Mouse (Mus musculus): ENCODE data around the gene Tspan9. TPM values are rescaled to one million over a fixed set of nuclear protein-coding genes. Genes with fewer than 3 reads are reported as not detected.

The Tspan9 gene
- polyA plus RNA-seq, 1 experiment from 2014 or later, result 127 TPM

GRCm38 (mm10) chr6:128053000-128053732 is 90.2 kb downstream of the Tspan9 start:
- Histone ChIP-seq H3K4me1 (peaks cover 56% of the 10 kb centered on the region), H3K4me2 (no peak overlapping the region), H3K27me3 (replicated peaks) (no peaks in the 10 kb centered on the region), H3K4me3 (no peak overlapping the region), H3K9ac (peak overlapping the region; percentile 6; the same call in 1 of the 2 replicates), H3K9me3 (no peaks in the 10 kb centered on the region), H3K27ac (replicated peaks) (peak overlapping the region; percentile 25; the same call in 1 of the 2 replicates), H3K36me3 (peaks cover 3% of the 10 kb centered on the region)
- 46% methylated on average over 10 of the region's 10 CpGs for WGBS
- ATAC-seq (ENCODE audit: extremely low read depth, insufficient number of reproducible peaks, low FRiP score, low TSS enrichment), result no peak

GRCm38 (mm10) chr6:128047671-128048070 is 95.7 kb downstream of the Tspan9 start:
- Histone ChIP-seq H3K36me3 (no peaks in the 10 kb centered on the region), H3K27ac (replicated peaks) (peak overlapping the region; percentile 91), H3K4me1 (peaks cover 61% of the 10 kb centered on the region), H3K27me3 (replicated peaks) (no peaks in the 10 kb centered on the region), H3K4me2 (no peak overlapping the region), H3K9me3 (no peaks in the 10 kb centered on the region), H3K9ac (0 out of 2 replicates have a peak overlapping the region, but pooled peaks have one; percentile 8), H3K4me3 (no peak overlapping the region)
- ATAC-seq (ENCODE audit: extremely low read depth, insufficient number of reproducible peaks, low FRiP score, low TSS enrichment), result no peak
- 49% methylated on average over 7 of the region's 7 CpGs for WGBS

- H3K27me3 ChIP-seq (replicated peaks), result no peaks in the 10 kb centered on the region
- no peak overlapping the region for H3K4me3 ChIP-seq
- 65% methylated on average over 8 of the region's 8 CpGs for WGBS
- H3K9me3 ChIP-seq, result no peaks in the 10 kb centered on the region
- peaks cover 62% of the 10 kb centered on the region for H3K4me1 ChIP-seq
- H3K4me2 ChIP-seq, result 0 out of 2 replicates have a peak overlapping the region, but pooled peaks have one; percentile 12
- H3K27ac ChIP-seq (replicated peaks), result peak overlapping the region; percentile 91
- peak overlapping the region; percentile 57 for H3K9ac ChIP-seq
- no peaks in the 10 kb centered on the region for H3K36me3 ChIP-seq
- no peak for ATAC-seq (ENCODE audit: extremely low read depth, insufficient number of reproducible peaks, low FRiP score, low TSS enrichment)
Measured at GRCm38 (mm10) chr6:128047239-128047638, 96.2 kb downstream of the Tspan9 start.

GRCm38 (mm10) chr6:128046799-128047198 is 96.6 kb downstream of the Tspan9 start:
- Histone ChIP-seq H3K27me3 (replicated peaks) (no peaks in the 10 kb centered on the region), H3K4me2 (0 out of 2 replicates have a peak overlapping the region, but pooled peaks have one; percentile 12), H3K9me3 (no peaks in the 10 kb centered on the region), H3K36me3 (no peaks in the 10 kb centered on the region), H3K9ac (peak overlapping the region; percentile 60), H3K4me3 (no peak overlapping the region), H3K4me1 (peaks cover 66% of the 10 kb centered on the region), H3K27ac (replicated peaks) (peak overlapping the region; percentile 91)
- WGBS, result 26% methylated on average over 6 of the region's 6 CpGs
- peak; percentile 22; the same call in 1 of the 2 replicates for ATAC-seq (ENCODE audit: extremely low read depth, insufficient number of reproducible peaks, low FRiP score, low TSS enrichment)

GRCm38 (mm10) chr6:128044691-128045090 is 98.7 kb downstream of the Tspan9 start:
- no peak for ATAC-seq (ENCODE audit: extremely low read depth, insufficient number of reproducible peaks, low FRiP score, low TSS enrichment)
- peaks cover 85% of the 10 kb centered on the region for H3K4me1 ChIP-seq

GRCm38 (mm10) chr6:128043486-128043885 is 99.9 kb downstream of the Tspan9 start:
- no peak for ATAC-seq (ENCODE audit: extremely low read depth, insufficient number of reproducible peaks, low FRiP score, low TSS enrichment)
- WGBS, result 64% methylated on average over 6 of the region's 6 CpGs
- Histone ChIP-seq H3K4me2 (no peak overlapping the region), H3K27me3 (replicated peaks) (no peaks in the 10 kb centered on the region), H3K4me3 (no peak overlapping the region), H3K4me1 (peaks cover 90% of the 10 kb centered on the region), H3K27ac (replicated peaks) (no peak overlapping the region; the same call in 1 of the 2 replicates), H3K9me3 (no peaks in the 10 kb centered on the region), H3K9ac (no peak overlapping the region), H3K36me3 (no peaks in the 10 kb centered on the region)

More at GRCm38 (mm10) chr6:128044691-128045090, 98.7 kb downstream of the Tspan9 start:
- H3K4me3 ChIP-seq, result no peak overlapping the region
- no peaks in the 10 kb centered on the region for H3K36me3 ChIP-seq
- no peak overlapping the region for H3K27ac ChIP-seq (replicated peaks)
- H3K4me2 ChIP-seq, result no peak overlapping the region
- H3K9me3 ChIP-seq, result no peaks in the 10 kb centered on the region
- no peaks in the 10 kb centered on the region for H3K27me3 ChIP-seq (replicated peaks)
- H3K9ac ChIP-seq, result no peak overlapping the region
- WGBS, result 47% methylated on average over 10 of the region's 10 CpGs

GRCm38 (mm10) chr6:128041836-128042235 is 101.6 kb downstream of the Tspan9 start:
- no peaks in the 10 kb centered on the region for H3K36me3 ChIP-seq
- peaks cover 90% of the 10 kb centered on the region for H3K4me1 ChIP-seq
- no peaks in the 10 kb centered on the region for H3K9me3 ChIP-seq
- H3K4me2 ChIP-seq, result no peak overlapping the region
- H3K27ac ChIP-seq (replicated peaks), result peak overlapping the region; percentile 13; the same call in 1 of the 2 replicates
- H3K27me3 ChIP-seq (replicated peaks), result no peaks in the 10 kb centered on the region
- WGBS, result 45% methylated on average over 6 of the region's 6 CpGs
- no peak overlapping the region for H3K4me3 ChIP-seq
- no peak for ATAC-seq (ENCODE audit: extremely low read depth, insufficient number of reproducible peaks, low FRiP score, low TSS enrichment)
- H3K9ac ChIP-seq, result no peak overlapping the region

GRCm38 (mm10) chr6:128039077-128039766 is 104.2 kb downstream of the Tspan9 start:
- peaks cover 90% of the 10 kb centered on the region for H3K4me1 ChIP-seq
- H3K9ac ChIP-seq, result no peak overlapping the region
- no peak overlapping the region for H3K27ac ChIP-seq (replicated peaks)
- no peak overlapping the region for H3K4me2 ChIP-seq
- no peaks in the 10 kb centered on the region for H3K36me3 ChIP-seq
- no peak for ATAC-seq (ENCODE audit: extremely low read depth, insufficient number of reproducible peaks, low FRiP score, low TSS enrichment)
- no peaks in the 10 kb centered on the region for H3K27me3 ChIP-seq (replicated peaks)
- WGBS, result 76% methylated on average over 9 of the region's 9 CpGs
- H3K4me3 ChIP-seq, result no peak overlapping the region
- H3K9me3 ChIP-seq, result no peaks in the 10 kb centered on the region

- no peaks in the 10 kb centered on the region for H3K9me3 ChIP-seq
- 0 out of 2 replicates have a peak overlapping the region, but pooled peaks have one; percentile 15 for H3K27ac ChIP-seq (replicated peaks)
- ATAC-seq (ENCODE audit: extremely low read depth, insufficient number of reproducible peaks, low FRiP score, low TSS enrichment), result no peak
- peak overlapping the region; percentile 2; the same call in 1 of the 2 replicates for H3K9ac ChIP-seq
- no peaks in the 10 kb centered on the region for H3K36me3 ChIP-seq
- H3K4me3 ChIP-seq, result no peak overlapping the region
- peaks cover 90% of the 10 kb centered on the region for H3K4me1 ChIP-seq
- H3K27me3 ChIP-seq (replicated peaks), result no peaks in the 10 kb centered on the region
- no peak overlapping the region for H3K4me2 ChIP-seq
- 50% methylated on average over 6 of the region's 6 CpGs for WGBS
Measured at GRCm38 (mm10) chr6:128038568-128038967, 104.8 kb downstream of the Tspan9 start.

GRCm38 (mm10) chr6:128036597-128036996 is 106.8 kb downstream of the Tspan9 start:
- no peaks in the 10 kb centered on the region for H3K9me3 ChIP-seq
- no peaks in the 10 kb centered on the region for H3K36me3 ChIP-seq
- H3K9ac ChIP-seq, result peak overlapping the region; percentile 44; the same call in 1 of the 2 replicates
- 0 out of 2 replicates have a peak overlapping the region, but pooled peaks have one; percentile 95 for H3K4me2 ChIP-seq
- H3K4me1 ChIP-seq, result peaks cover 90% of the 10 kb centered on the region
- no peak overlapping the region for H3K4me3 ChIP-seq
- peak overlapping the region; percentile 90; the same call in 1 of the 2 replicates for H3K27ac ChIP-seq (replicated peaks)
- no peaks in the 10 kb centered on the region for H3K27me3 ChIP-seq (replicated peaks)
- ATAC-seq (ENCODE audit: extremely low read depth, insufficient number of reproducible peaks, low FRiP score, low TSS enrichment), result no peak
- WGBS, result 64% methylated on average over 9 of the region's 9 CpGs

GRCm38 (mm10) chr6:128035930-128036309 is 107.5 kb downstream of the Tspan9 start:
- peaks cover 91% of the 10 kb centered on the region for H3K4me1 ChIP-seq
- WGBS, result 9% methylated on average over 4 of the region's 4 CpGs
- no peaks in the 10 kb centered on the region for H3K9me3 ChIP-seq
- no peaks in the 10 kb centered on the region for H3K27me3 ChIP-seq (replicated peaks)
- H3K4me3 ChIP-seq, result peak overlapping the region; percentile 65
- H3K36me3 ChIP-seq, result no peaks in the 10 kb centered on the region
- H3K9ac ChIP-seq, result peak overlapping the region; percentile 92
- no peak for ATAC-seq (ENCODE audit: extremely low read depth, insufficient number of reproducible peaks, low FRiP score, low TSS enrichment)
- peak overlapping the region; percentile 95 for H3K4me2 ChIP-seq
- H3K27ac ChIP-seq (replicated peaks), result peak overlapping the region; percentile 90

All from heart, embryonic 13.5 days (tissue).